Mouse (Mus musculus) ES-Bruce4 (cell line): ENCODE data around the gene Sipa1l1. TPM values are rescaled to one million over a fixed set of nuclear protein-coding genes. Genes with fewer than 3 reads are reported as not detected.
A peak's percentile ranks its signal among the peaks of the same experiment; 100 is the strongest.
"Not testable (repeated sequence)": the region's sequence is repeated elsewhere in the genome, so short reads cannot be mapped to it uniquely, and the experiment has no call there.

Source experiments
- H3K27ac ChIP-seq: 2 replicates; pipeline ENCODE4 v1.5.1; 2012; ENCODE audit warnings: low read length, inconsistent platforms; ENCODE audit not compliant: insufficient read depth
- H3K27me3 ChIP-seq: 2 replicates; pipeline ENCODE4 v1.6.1; 2012; ENCODE audit warnings: mild to moderate bottlenecking, low read length, inconsistent platforms; ENCODE audit not compliant: control insufficient read depth, poor library complexity, insufficient read depth, severe bottlenecking
- H3K36me3 ChIP-seq: 2 replicates; pipeline ENCODE4 v1.6.1; 2012; ENCODE audit warnings: inconsistent platforms, mild to moderate bottlenecking, low read length, moderate library complexity; ENCODE audit not compliant: control insufficient read depth, poor library complexity, insufficient read depth, severe bottlenecking
- H3K4me1 ChIP-seq: one replicate; pipeline ENCODE4 v1.8.1; 2011; ENCODE audit warnings: low read length; ENCODE audit not compliant: control insufficient read depth, insufficient read depth
- H3K4me3 ChIP-seq: 2 replicates; pipeline ENCODE4 v1.5.1; 2011; ENCODE audit warnings: low read depth, mild to moderate bottlenecking, low read length
- H3K9ac ChIP-seq: 2 replicates; pipeline ENCODE4 v1.6.1; 2012; ENCODE audit warnings: low read depth, mild to moderate bottlenecking, inconsistent platforms; ENCODE audit not compliant: poor library complexity, severe bottlenecking
- H3K9me3 ChIP-seq: replicated peaks from 2 replicates; pipeline ENCODE4 v1.6.1; 2012; ENCODE audit warnings: mild to moderate bottlenecking, low read length, inconsistent platforms; ENCODE audit not compliant: control insufficient read depth, poor library complexity, insufficient read depth, severe bottlenecking
- CTCF ChIP-seq: IDR thresholded peaks from one replicate; pipeline ENCODE4 v1.8.1; 2011; ENCODE audit warnings: low read depth, low read length
- EP300 ChIP-seq: IDR thresholded peaks from 2 replicates; pipeline ENCODE4 v1.6.1; 2011; ENCODE audit warnings: low read depth, low read length; ENCODE audit not compliant: insufficient read depth
- POLR2A ChIP-seq: IDR thresholded peaks from one replicate; pipeline ENCODE4 v1.8.1; 2011; ENCODE audit warnings: low read length; ENCODE audit not compliant: insufficient read depth
- polyA plus RNA-seq: library from polyadenylated mRNA; stranded (reverse); fragments of >200 nt; gene quantifications from 2 replicates; pipeline ENCODE4 v1.2.4, GENCODE M21; 2011; ENCODE audit warnings: low read depth; ENCODE audit not compliant: missing spikeins, insufficient read depth, insufficient read length

The Sipa1l1 gene
- polyA plus RNA-seq, 1 experiment: 44.9 TPM

DNA sequence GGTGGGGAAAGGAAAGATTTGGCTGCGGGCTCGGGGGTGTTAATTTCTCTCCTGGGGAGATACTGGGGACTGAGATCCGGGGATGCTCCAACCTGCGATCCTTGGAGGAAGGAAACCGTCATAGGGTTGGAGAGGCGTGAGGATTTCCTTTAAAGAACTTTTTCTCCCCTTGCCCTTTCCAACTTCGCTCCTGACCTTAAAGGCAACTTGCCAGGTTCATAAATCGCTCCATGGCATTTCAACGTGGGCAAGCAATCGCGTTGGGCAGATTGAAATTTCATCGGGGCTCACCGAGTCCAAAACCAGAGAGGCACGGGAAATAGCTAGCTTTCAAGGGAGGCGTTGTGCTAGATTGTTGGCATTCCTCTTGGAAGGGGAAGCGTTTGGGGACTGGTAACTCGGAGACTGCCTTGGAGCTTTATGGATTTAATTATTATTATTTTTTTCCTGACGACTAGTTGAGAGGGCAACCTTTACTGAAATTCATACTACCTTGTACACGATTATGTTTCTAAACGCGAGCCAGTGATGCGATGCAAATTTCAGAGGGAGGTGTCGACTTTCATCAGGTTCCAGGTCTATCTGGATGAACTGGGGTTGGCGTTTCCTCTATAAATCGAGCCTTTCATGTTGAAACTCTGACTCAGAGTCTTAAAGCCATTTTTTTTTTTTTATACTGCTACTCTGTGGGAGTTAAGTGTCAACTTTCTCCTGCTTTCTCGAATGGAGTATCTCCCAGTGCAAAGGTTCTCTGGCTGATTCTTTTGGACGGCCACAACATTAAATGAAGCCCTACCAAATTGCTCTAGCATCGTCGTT lies 1.6 kb downstream of the Sipa1l1 start:
- Histone ChIP-seq H3K9me3 (no peaks in the 10 kb centered on the region), H3K27ac (no peak overlapping the region), H3K27me3 (no peaks in the 10 kb centered on the region), H3K4me1 (peaks cover 3% of the 10 kb centered on the region), H3K36me3 (no peaks in the 10 kb centered on the region), H3K9ac (peak overlapping the region; percentile 97), H3K4me3 (peak overlapping the region; percentile 73)
- TF ChIP-seq CTCF (no peak), EP300 (no peak), POLR2A (no peak)

DNA sequence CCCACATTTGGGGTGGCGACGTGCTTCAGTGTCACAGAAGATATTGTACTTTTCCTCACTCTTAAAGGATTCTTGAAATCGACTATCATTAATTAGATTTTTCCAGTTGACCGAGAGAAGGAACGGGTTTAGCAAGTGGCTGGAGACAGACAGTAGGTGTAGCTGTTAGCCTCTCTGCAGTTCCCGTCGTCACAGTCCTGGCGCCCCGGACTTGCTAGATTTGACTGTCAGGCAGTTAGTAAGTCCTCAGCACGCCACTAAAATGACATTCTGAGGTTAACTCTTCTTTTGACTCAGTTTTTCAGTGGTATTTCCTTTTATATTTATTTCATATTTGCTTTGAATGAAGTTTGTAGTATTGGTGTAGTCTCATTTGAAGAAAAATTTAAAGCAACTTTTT lies 2.5 kb downstream of the Sipa1l1 start:
- H3K36me3 ChIP-seq: no peaks in the 10 kb centered on the region
- H3K27ac ChIP-seq: no peak overlapping the region
- peaks cover 3% of the 10 kb centered on the region for H3K4me1 ChIP-seq
- TF ChIP-seq POLR2A (no peak), EP300 (no peak), CTCF (no peak)
- H3K27me3 ChIP-seq: no peaks in the 10 kb centered on the region
- no peak overlapping the region for H3K4me3 ChIP-seq
- no peak overlapping the region for H3K9ac ChIP-seq
- no peaks in the 10 kb centered on the region for H3K9me3 ChIP-seq

DNA sequence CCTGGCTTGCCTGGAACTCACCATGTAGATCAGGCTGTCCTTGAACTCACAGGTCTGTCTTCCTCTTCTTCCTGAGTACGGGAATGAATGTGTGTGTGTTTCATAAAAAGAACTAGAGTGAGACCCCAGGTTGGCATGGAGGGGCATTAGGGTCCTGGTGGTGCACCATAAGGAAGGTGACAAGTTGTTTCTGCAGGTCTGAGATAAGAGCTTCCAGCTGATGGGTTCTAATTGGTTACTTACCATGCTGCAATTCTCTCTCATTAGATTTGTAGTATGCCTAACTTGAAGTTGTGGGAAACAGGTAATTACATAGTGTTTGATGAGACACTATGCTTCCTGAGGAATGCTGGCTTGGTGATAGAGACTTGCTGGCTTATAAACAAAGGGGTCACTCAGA lies 4.5 kb downstream of the Sipa1l1 start:
- no peak overlapping the region for H3K9ac ChIP-seq
- no peaks in the 10 kb centered on the region for H3K36me3 ChIP-seq
- no peaks in the 10 kb centered on the region for H3K4me1 ChIP-seq
- H3K9me3 ChIP-seq: no peaks in the 10 kb centered on the region
- no peak overlapping the region for H3K27ac ChIP-seq
- no peak for TF ChIP-seq EP300
- TF ChIP-seq CTCF: no peak
- TF ChIP-seq POLR2A: no peak
- no peak overlapping the region for H3K4me3 ChIP-seq
- H3K27me3 ChIP-seq: no peaks in the 10 kb centered on the region

DNA sequence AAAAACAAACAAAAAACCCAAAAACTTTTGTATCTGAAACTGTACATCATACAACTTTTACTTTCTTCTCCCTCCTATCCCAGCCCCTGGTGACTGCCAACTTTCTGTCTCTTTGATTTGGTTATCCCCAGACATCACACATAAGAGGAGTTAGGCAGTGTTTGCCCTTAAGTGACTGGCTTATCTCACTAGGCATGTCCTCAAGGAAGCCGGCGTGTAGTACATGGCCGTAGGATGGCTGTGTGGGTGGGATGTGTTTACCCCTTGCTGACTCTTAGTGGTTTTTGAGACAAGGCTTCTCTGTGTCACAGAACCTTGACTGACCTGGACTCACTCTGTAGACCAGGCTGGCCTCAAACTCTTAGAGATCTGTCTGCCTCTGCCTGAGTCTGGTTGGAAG lies 6.6 kb downstream of the Sipa1l1 start:
- H3K9me3 ChIP-seq: no peaks in the 10 kb centered on the region
- TF ChIP-seq CTCF: no peak
- TF ChIP-seq EP300: no peak
- TF ChIP-seq POLR2A: no peak

DNA sequence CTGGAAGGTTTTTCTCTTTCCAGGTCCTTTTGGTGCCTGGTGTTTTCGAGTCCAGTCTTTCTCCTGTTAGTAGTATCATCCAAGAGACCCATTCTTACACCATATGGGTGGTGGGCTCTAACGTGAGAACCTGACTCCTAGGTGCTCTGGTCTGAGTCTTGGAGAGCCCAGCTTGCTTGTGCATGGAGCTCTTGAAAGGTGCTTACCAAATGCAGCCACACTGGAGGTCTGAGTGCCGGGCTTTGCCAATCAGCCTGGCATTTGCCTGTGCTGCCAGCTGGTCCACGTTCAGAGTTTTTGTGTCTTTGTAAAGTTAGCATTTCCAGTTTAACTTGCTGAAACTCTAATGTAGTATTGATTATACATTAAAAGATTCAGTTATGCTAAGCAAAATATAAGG lies 9.5 kb downstream of the Sipa1l1 start:
- Histone ChIP-seq H3K9me3 (no peaks in the 10 kb centered on the region), H3K9ac (no peak overlapping the region), H3K36me3 (no peaks in the 10 kb centered on the region), H3K27me3 (no peaks in the 10 kb centered on the region), H3K4me3 (no peak overlapping the region), H3K4me1 (no peaks in the 10 kb centered on the region), H3K27ac (no peak overlapping the region)
- TF ChIP-seq EP300: no peak
- TF ChIP-seq POLR2A: no peak
- TF ChIP-seq CTCF: no peak

More for the DNA sequence above, 6.6 kb downstream of the Sipa1l1 start:
- Histone ChIP-seq H3K36me3 (no peaks in the 10 kb centered on the region), H3K27me3 (no peaks in the 10 kb centered on the region), H3K4me1 (no peaks in the 10 kb centered on the region), H3K9ac (no peak overlapping the region), H3K4me3 (no peak overlapping the region), H3K27ac (no peak overlapping the region)

DNA sequence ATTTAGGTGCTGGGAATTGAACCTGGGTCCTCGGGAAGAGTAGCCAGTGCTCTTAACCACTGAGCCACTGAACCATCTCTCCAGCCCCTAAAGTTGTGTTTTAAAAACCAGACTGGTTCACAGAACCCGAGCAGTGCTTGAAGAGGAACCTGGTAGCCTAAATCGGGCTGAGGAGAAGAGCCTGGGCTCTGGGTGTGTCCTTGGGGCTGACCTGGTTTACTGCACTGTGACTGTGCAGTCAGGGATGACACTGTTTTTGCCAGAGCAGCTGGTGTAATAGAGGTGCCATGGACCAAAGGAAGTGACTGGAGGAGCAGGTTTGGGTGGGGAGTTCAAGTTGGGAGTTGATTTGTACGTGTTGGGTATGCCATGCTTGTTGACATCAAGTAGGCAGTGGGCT lies 10.5 kb downstream of the Sipa1l1 start:
- Histone ChIP-seq H3K9me3 (no peaks in the 10 kb centered on the region), H3K9ac (no peak overlapping the region), H3K36me3 (no peaks in the 10 kb centered on the region), H3K4me1 (no peaks in the 10 kb centered on the region), H3K4me3 (no peak overlapping the region), H3K27me3 (no peaks in the 10 kb centered on the region), H3K27ac (no peak overlapping the region)
- no peak for TF ChIP-seq CTCF
- TF ChIP-seq POLR2A: no peak
- no peak for TF ChIP-seq EP300

DNA sequence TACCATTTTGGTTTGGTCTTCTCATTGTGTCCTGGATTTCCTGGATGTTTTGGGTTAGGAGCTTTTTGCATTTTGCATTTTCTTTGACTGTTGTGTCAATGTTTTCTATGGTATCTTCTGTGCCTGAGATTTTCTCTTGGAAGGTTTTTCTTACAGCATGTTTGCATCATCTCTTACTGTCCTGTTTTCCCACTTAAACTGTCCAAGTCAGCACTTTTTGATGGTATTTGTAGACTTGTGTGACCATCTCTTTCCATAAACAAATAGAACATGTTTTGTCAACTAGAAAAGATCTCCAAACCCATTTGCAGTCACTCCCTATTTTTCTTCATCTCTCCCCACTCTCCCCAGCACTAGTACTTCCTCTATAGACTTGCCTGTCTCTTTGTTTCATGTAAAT lies 17.0 kb downstream of the Sipa1l1 start:
- H3K27me3 ChIP-seq, H3K4me1 ChIP-seq, H3K36me3 ChIP-seq, H3K9me3 ChIP-seq, H3K4me3 ChIP-seq, H3K27ac ChIP-seq, H3K9ac ChIP-seq: not testable (repeated sequence)
